Mouse (Mus musculus) heart, postnatal 0 days (tissue): ENCODE results near the gene Lysmd1. TPM values are rescaled to one million over a fixed set of nuclear protein-coding genes. Genes with fewer than 3 reads are reported as not detected.
A peak's percentile ranks its signal among the peaks of the same experiment; 100 is the strongest.

Experiments used
- ATAC-seq: fragments of 200-750 bp; cut with Nextera tagmentation; 2 replicates; pipeline ENCODE4 v1.8.0; 2017; ENCODE audit warnings: low read depth, moderate number of reproducible peaks, moderate library complexity; ENCODE audit not compliant: insufficient read depth
- DNase-seq: peaks from one replicate; pipeline ENCODE4 v3.0.0-alpha.2; 2016; ENCODE audit warnings: low spot score
- H3K27ac ChIP-seq: fragments of 300-500 bp; sonication (generic); 2 replicates; pipeline ENCODE4 v1.5.1; 2014; ENCODE audit warnings: low read depth, mild to moderate bottlenecking
- H3K27me3 ChIP-seq: fragments of 300-500 bp; sonication (generic); 2 replicates; pipeline ENCODE4 v1.6.1; 2014; ENCODE audit warnings: low read length, mixed read lengths; ENCODE audit not compliant: control insufficient read depth, insufficient read depth
- H3K36me3 ChIP-seq: fragments of 300-500 bp; sonication (generic); replicated peaks from 2 replicates; pipeline ENCODE4 v1.6.1; 2014; ENCODE audit warnings: low read length, mixed read lengths; ENCODE audit not compliant: control insufficient read depth, insufficient read depth
- H3K4me1 ChIP-seq: fragments of 300-500 bp; sonication (generic); 2 replicates; pipeline ENCODE4 v1.6.1; 2014; ENCODE audit warnings: antibody characterized with exemption; ENCODE audit not compliant: control insufficient read depth, insufficient read depth
- H3K4me2 ChIP-seq: fragments of 300-500 bp; sonication (generic); 2 replicates; pipeline ENCODE4 v1.6.1; 2014; ENCODE audit warnings: low read depth, mild to moderate bottlenecking, low read length, moderate library complexity
- H3K4me3 ChIP-seq: fragments of 300-500 bp; sonication (generic); 2 replicates; pipeline ENCODE4 v1.5.1; 2014; ENCODE audit warnings: low read depth, low read length
- H3K9ac ChIP-seq: fragments of 300-500 bp; sonication (generic); replicated peaks from 2 replicates; pipeline ENCODE4 v1.6.1; 2014; ENCODE audit warnings: low read depth, low read length, mixed read lengths
- H3K9me3 ChIP-seq: fragments of 300-500 bp; sonication (generic); replicated peaks from 2 replicates; pipeline ENCODE4 v1.6.1; 2016; ENCODE audit warnings: low read length; ENCODE audit not compliant: control insufficient read depth
- CTCF ChIP-seq: IDR thresholded peaks from 2 replicates; pipeline ENCODE4 v1.5.1; 2016; ENCODE audit warnings: antibody characterized with exemption, control low read depth, low read depth
- EP300 ChIP-seq: IDR thresholded peaks from 2 replicates; pipeline ENCODE4 v1.6.1; 2016; ENCODE audit warnings: antibody characterized with exemption, low read depth
- WGBS: fragments of 180-500 bp; shearing (Covaris S2); extraction: QIAGEN DNeasy Blood & Tissue Kit; methylation state at CpG from one replicate; pipeline ENCODE4 v1.1.7; 2014; 5-methylcytosine and 5-hydroxymethylcytosine counted together
- polyA plus RNA-seq: library from polyadenylated mRNA; unstranded; fragments of >200 nt; fragmentation: Nextera tagmentation; extraction: Ambion mirVana; gene quantifications from 2 replicates; pipeline ENCODE4 v1.2.1, GENCODE M21; 2015
- total RNA-seq: library from RNA; depleted of rRNA; stranded (reverse); fragments of >200 nt; gene quantifications from 2 replicates; pipeline ENCODE4 v1.2.3, GENCODE M21; 2014; ENCODE audit warnings: low replicate concordance

The Lysmd1 gene
- total and polyA plus RNA-seq, 2 experiments from 2014 or later, result 6.1 to 8.7 TPM

- DNase-seq, result no peak
- Histone ChIP-seq H3K4me3 (no peak overlapping the region), H3K9ac (no peak overlapping the region), H3K4me1 (peaks cover 6% of the 10 kb centered on the region; the same call in 1 of the 2 replicates), H3K9me3 (no peaks in the 10 kb centered on the region), H3K27ac (no peak overlapping the region), H3K4me2 (no peak overlapping the region), H3K27me3 (no peaks in the 10 kb centered on the region), H3K36me3 (no peaks in the 10 kb centered on the region)
- 57% methylated on average over 25 of the region's 25 CpGs for WGBS
- ATAC-seq, result 0 out of 2 replicates have a peak, but pooled peaks have one; percentile 19
- TF ChIP-seq EP300 (no peak), CTCF (no peak)
Observed at GRCm38 (mm10) chr3:95139586-95140288, 5.8 kb downstream of the Lysmd1 start.

DNA sequence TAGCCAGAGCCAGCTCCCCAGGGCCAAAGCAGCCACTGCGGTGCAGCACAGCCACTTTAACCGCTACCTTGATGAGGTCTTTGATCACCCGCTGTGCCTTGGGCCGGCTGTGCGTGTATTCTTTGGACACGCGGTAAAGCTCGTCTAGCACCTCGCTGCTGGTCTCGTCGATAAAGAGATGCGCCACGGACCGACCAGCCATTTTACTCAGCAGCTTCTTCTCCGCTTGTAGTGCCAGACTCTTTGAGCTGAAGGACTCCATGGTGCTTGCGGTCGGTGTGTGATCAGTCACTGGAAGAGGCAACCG lies 6.4 kb downstream of the Lysmd1 start:
- Histone ChIP-seq H3K9me3 (no peaks in the 10 kb centered on the region), H3K4me3 (no peak overlapping the region), H3K4me2 (no peak overlapping the region), H3K27ac (no peak overlapping the region), H3K4me1 (peaks cover 2% of the 10 kb centered on the region; the same call in 1 of the 2 replicates), H3K27me3 (no peaks in the 10 kb centered on the region), H3K9ac (no peak overlapping the region), H3K36me3 (no peaks in the 10 kb centered on the region)
- TF ChIP-seq CTCF, result no peak
- no peak for TF ChIP-seq EP300
- DNase-seq (no peak), ATAC-seq (no peak)
- WGBS, result 56% methylated on average over 18 of the region's 18 CpGs

GRCm38 (mm10) chr3:95140795-95141194 lies 6.9 kb downstream of the Lysmd1 start:
- Histone ChIP-seq H3K36me3 (no peaks in the 10 kb centered on the region), H3K9me3 (no peaks in the 10 kb centered on the region), H3K4me2 (no peak overlapping the region), H3K9ac (no peak overlapping the region), H3K4me1 (no peaks in the 10 kb centered on the region), H3K27me3 (no peaks in the 10 kb centered on the region), H3K27ac (peak overlapping the region; percentile 48; the same call in 1 of the 2 replicates), H3K4me3 (no peak overlapping the region)
- DNase-seq, result no peak
- TF ChIP-seq EP300 (no peak), CTCF (no peak)
- ATAC-seq, result no peak
- 95% methylated on average over 6 of the region's 6 CpGs for WGBS

DNA sequence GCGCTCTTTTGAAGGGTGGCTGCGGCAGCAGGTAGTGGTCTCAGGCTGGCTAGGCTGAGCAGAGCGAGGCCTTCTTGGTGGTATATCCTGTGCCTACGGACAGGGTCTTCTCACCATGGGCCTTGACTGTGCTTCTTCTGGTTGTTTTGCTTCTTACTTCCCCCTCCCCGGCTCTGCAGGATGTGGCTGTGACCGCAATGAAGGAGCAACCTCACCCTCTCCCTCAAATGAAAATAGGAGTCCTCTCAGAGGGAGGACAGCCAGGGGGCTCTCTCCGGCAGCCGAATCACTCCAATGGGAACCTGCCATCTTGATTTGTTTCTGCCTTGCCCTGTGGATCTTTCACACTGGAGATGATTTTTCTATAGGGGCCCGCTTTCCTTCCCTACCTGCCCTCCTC lies 7.6 kb downstream of the Lysmd1 start:
- no peaks in the 10 kb centered on the region for H3K27me3 ChIP-seq
- ATAC-seq (no peak), DNase-seq (no peak)
- H3K4me2 ChIP-seq, result peak overlapping the region; percentile 31; the same call in 1 of the 2 replicates
- H3K27ac ChIP-seq, result peak overlapping the region; percentile 48; the same call in 1 of the 2 replicates
- H3K4me1 ChIP-seq, result no peaks in the 10 kb centered on the region
- no peak overlapping the region for H3K9ac ChIP-seq
- H3K9me3 ChIP-seq, result no peaks in the 10 kb centered on the region
- 90% methylated on average over 9 of the region's 9 CpGs for WGBS
- TF ChIP-seq CTCF, result no peak
- no peak for TF ChIP-seq EP300
- no peaks in the 10 kb centered on the region for H3K36me3 ChIP-seq
- no peak overlapping the region; the same call in 1 of the 2 replicates for H3K4me3 ChIP-seq

GRCm38 (mm10) chr3:95141952-95142616 lies 8.2 kb downstream of the Lysmd1 start, which contains the start of gene Tnfaip8l2:
Gene Tnfaip8l2 (minus strand): TSS chr3:95142360.
- DNase-seq (no peak), ATAC-seq (0 out of 2 replicates have a peak, but pooled peaks have one; percentile 22)
- TF ChIP-seq EP300 (no peak), CTCF (no peak)
- no peaks in the 10 kb centered on the region for H3K4me1 ChIP-seq
- no peak within 1 kb of the TSS for H3K9ac ChIP-seq
- H3K9me3 ChIP-seq, result no peaks in the 10 kb centered on the region
- WGBS, result 76% methylated on average over 10 of the region's 10 CpGs
- peak within 1 kb of the TSS; percentile 48; the same call in 1 of the 2 replicates for H3K27ac ChIP-seq
- H3K27me3 ChIP-seq, result no peaks in the 10 kb centered on the region
- peak within 1 kb of the TSS; percentile 31; the same call in 1 of the 2 replicates for H3K4me2 ChIP-seq
- H3K36me3 ChIP-seq, result no peaks in the 10 kb centered on the region
- H3K4me3 ChIP-seq, result no peak within 1 kb of the TSS; the same call in 1 of the 2 replicates
